Mouse (Mus musculus) embryo, embryonic 11 days (tissue): ENCODE measurements around the gene Wdr41.

Experiments
- DNase-seq: peaks from one replicate; pipeline ENCODE4 v3.0.0-alpha.2; 2015

The Wdr41 gene

GRCm38 (mm10) chr13:94976219-94977186 is at the start of gene Wdr41:
Gene Wdr41 (plus strand): TSS chr13:94976344.
- peak; percentile 97 for DNase-seq

DNA sequence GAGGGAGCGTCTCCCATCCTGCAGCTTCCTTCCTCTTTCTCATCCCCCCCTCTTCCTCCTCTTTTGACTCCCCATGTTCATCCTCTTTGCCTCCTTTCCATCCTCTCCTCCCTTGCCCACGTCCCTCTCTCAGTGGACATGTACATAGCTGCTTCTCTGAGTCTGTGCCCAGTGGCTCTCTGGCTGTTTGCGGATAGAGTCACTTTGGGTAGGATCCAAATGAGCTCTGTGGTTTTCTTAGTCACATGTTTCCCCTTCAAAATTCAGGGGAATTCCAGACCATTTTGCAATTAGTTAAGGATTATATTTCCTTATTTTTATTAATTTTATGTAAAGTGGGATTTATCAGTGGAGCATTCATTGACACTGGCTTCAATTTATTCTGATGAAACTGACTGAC is 48.1 kb upstream of the Wdr41 start:
- no peak for DNase-seq

DNA sequence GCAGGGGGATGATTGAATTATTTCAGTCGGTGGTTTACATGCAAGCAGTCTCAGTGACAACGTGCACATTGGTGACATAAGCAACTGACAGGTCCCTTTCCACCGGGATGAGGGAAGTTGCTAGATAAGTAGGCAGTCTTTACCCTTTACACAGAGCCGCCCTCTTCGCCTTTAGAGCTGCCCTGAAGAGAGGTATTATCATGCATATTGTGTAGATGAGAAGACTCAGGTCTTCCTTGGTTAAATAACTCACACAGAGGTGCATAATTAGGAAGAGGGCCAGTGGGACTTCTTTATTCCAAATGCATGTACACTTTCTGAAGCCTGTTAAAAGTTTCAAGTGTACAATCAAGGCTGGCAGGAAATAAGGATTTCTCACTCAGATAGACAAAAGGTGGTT is 37.7 kb upstream of the Wdr41 start:
- no peak for DNase-seq

DNA sequence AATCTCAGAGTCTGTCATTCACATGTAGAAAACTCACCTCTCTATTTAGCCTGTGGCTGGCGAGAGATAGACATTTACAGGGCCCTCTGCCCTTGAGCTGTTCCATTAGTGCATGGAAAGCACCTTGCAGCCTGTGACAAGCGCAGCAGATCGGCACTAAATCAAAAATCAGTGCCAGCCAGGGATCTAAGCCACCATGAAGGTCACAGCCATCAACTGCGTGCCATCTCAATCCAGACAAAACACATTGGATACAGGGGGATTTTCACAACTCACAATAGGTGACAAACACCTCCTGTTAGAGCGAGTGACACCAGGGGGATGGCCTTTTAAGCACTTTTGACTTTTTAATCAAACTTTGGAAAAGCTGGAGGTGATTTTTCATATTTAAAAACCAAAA is 36.0 kb upstream of the Wdr41 start:
- DNase-seq = no peak

DNA sequence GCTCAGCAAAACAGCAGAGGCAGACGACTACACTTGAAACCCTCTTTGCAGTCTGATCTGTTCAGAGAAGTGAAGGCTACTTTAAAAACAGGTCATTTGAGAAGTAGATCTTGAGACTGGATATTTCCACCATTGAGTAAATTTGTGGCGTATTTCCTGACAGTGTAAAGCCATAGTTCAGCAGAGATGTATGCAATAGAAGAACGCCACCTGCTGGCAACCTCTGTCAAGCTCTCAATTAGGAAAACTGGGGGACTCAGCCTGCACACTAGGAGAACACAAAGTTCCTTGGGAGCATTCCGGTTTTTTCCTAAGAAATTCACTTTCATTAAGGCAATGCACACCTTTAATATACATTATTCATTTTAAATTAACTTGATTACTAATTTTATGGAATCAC is 34.9 kb upstream of the Wdr41 start:
- peak; percentile 88 for DNase-seq

GRCm38 (mm10) chr13:94955941-94956340 is 20.2 kb upstream of the Wdr41 start:
- DNase-seq = no peak

DNA sequence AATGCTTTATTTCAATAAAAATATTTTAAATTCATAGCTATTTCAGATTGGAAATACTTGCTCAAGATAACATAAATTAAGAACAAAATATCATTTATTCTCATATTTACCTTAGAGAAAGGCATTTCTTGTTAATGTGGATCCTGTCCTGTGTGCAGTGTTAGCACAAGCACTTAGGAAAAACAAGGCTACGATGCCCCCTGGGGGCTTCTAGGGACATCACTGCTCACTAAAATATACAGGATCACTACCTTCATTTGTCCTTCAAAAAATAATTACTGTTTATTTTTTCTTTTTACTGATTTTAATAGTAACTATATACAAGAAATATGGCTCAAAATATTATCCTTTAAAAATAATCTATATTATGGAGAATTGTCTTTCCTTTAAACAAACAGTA is 18.2 kb upstream of the Wdr41 start:
- peak; percentile 76 for DNase-seq

DNA sequence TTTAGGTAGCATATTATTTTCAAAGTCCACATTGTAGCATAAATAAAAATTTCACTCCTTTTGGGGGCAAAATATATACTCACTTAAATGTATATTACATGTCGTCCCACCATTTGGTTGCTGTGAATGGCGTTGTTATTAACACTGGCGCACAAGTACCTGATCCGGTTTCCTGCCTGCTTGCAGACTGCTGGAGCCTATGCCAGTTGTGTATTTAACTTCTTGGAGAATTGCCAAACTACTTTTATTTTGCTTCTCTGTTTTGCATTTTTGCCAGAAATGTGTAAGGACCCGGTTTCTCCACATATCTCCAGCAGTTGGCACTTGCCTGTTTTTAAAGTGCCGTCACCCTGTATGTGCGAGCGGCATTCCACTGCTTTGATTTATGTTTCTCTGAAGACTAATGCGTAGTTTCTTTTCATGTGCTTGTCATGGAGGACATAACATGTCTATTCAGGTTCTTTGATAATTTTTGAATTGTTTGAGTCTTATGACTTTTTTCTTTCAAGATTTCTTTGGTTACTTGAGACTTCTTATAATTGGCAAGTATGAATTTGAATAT is 6.1 kb upstream of the Wdr41 start:
- DNase-seq = no peak

GRCm38 (mm10) chr13:94975828-94976218 is 321 bp upstream of the Wdr41 start:
- no peak for DNase-seq

- DNase-seq = no peak
These were observed 2.9 kb downstream of the Wdr41 start for GRCm38 (mm10) chr13:94979081-94979480.

- DNase-seq = no peak
These were observed 14.4 kb downstream of the Wdr41 start for GRCm38 (mm10) chr13:94990516-94990915.

DNA sequence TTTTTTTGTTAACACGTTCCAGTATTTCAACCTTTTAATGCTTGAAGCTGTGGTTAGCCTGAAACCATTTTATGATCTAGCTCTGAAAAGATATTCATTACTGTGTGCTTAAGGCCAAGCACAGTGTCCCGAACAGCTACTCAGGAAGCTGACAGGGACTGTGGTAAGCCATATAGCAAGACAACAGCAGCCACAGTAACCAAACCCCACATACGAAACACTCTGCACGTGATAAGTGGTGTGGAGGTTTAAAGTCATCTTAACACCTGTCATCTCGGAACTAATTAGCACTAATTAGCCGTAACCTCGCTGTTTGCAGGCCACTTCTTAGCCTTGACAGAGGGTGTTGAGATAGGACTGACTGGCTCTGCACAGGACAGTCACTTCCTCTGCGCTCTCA is 31.1 kb downstream of the Wdr41 start:
- DNase-seq = no peak

DNA sequence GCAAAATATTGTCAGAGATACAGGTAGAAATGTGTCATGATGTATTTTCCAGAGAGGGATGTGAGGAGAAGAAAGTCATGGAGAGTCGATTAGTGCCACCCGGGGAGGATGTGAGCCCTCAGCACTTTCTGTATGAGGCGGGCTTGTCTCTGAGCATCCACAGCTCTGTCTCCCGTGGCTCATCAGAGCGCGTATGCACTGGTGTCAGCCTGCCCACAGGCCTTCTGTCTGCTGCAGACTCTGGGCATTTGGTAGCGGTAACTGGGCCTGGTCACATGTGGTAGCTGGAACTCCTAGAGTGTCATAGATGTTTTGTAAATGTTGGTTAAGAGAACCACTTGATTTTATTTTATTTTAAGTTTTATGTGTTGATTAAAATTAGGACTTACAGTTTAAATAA is 33.1 kb downstream of the Wdr41 start:
- no peak for DNase-seq

- DNase-seq = no peak
These were observed 35.6 kb downstream of the Wdr41 start for GRCm38 (mm10) chr13:95011546-95012257.

DNA sequence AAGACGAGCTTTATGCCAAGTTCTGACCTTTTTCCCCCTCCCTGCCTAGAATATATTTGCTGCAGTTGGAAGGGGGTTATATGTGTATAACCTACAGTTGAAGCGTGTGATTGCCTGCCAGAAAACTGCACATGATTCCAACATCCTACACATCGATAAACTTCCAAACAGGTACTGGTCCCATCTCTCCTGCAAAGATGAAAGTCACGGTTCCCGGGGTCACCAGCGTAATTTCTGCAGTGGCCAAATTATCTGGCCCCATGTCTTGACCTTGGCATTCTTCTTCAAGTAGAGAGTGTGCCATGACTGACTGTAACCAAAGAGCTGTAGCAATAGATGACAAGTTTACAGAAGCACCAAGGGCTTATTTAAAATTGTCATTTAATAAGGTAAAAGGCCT is 41.1 kb downstream of the Wdr41 start:
- no peak for DNase-seq

GRCm38 (mm10) chr13:95017916-95018315 is 41.8 kb downstream of the Wdr41 start:
- peak; percentile 89 for DNase-seq

DNA sequence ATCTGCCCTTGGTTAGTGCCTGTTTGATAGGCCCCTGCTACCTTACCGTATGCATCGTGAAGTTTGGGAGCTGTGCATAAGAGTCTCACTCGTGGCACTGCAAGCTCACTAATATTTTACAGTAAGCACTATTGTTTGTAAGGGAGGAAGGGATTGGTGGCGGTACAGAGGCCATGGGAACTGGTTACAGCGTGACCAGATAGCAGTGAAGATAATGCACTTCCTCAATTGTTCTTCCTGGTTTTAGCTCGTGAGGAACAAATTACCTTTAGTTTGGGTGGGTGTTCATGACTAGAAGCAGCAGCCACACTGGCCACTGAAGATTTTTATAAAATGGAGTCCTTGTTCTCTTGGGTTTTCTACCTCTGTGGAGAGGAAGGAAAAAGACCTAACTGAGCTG is 43.2 kb downstream of the Wdr41 start:
- DNase-seq = no peak

- no peak for DNase-seq
These were observed 44.1 kb downstream of the Wdr41 start for GRCm38 (mm10) chr13:95020216-95020615.

- DNase-seq = no peak
These were observed 54.7 kb downstream of the Wdr41 start for GRCm38 (mm10) chr13:95030828-95031227.

- no peak for DNase-seq
These were observed 56.1 kb downstream of the Wdr41 start for GRCm38 (mm10) chr13:95032127-95032831.

DNA sequence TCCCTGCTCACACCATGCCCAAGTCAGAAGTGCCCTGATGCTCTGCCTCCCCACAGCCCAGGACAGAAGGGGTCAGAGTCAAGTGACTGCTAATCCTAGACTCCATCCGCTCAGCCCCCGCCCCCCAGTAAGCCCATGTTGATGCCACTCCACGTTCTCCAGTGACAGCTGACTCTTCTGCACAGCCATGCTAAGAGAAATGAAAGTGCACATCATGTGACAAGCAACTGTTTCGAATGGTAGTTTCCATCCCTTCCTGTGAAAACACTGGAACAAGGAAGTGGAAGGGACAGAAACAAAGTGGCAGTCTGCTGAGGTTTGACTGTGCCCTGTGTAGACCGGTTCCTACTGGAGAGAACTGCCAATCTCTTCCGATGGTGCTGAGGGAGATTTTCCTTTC is 56.8 kb downstream of the Wdr41 start:
- DNase-seq = no peak

DNA sequence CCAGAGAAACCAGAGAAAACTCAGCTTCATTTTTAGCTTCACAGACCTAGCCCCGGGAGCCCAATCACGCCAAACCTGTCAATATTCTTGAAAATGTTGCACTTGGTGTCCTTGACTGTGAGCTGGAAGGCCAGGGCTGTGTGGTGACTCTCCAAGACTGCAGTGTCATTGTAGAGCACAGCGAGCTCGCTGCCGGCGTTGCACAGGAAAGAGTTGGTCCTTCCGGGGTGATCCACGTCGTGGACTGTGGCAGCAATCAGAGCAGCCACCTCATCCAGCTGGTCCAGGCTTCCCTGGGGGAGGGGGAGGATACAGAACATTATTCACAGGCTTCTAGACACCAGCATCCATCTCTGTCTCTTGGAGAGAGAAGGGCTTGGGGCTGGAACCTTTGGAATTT is 58.0 kb downstream of the Wdr41 start:
- DNase-seq = no peak

DNA sequence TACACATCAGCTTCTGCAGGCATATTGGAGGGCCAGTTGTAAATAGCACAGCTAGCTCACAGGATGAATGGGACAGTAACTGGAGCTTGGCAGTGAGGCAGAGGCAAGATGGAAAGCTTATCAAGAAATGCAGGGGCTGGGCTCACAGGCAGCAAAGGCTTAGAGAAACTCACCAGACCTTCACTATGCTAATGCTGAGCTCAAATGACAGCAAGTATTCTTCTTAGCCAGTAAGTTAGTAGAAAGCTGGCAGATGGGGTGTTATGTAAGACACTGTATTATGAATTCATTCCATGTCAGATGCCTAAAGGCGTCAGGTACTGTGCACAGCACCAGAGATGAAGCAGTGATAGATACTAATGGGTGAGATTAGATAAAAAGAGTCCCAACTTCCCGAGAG is 58.6 kb downstream of the Wdr41 start:
- no peak for DNase-seq
